ENCODE assay signal across 9 mouse cellular contexts in the genomic region with DNA sequence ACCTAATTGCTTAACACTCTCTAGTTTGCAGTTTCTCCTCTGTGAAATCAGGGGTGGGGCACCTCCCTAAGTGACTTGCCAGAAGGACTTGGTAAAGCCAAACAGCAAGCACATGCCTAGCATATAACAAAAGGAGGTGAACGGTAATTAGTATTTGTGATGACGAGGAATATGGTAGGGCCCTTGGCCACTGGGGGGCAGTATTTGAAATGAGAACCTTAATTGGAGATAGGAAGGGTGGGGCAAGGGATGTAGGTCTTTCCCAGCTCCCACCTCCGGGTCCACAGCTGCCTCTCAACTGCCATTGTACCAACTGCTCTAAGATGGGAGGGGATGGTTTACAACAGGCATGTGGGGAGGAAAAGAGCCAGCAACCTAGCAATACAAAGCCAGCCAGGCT. TPM values are rescaled to one million over a fixed set of nuclear protein-coding genes. Genes with fewer than 3 reads are reported as not detected.
DNase-seq lines count a peak whose midpoint lies in the region; ATAC-seq and TF ChIP-seq lines count a peak whose summit lies in the region.
"Had no signal": no experiment of that assay in that cellular context is flagged by ENCODE, and none has a peak within 500 bp of the region (broad histone marks: within the 10 kb centered on the region; RNA-seq: fewer than 3 reads in every experiment).

No protein-coding gene starts in this region.

- TF ChIP-seq EP300 in CH12.LX (IDR thresholded peaks at IDR 0.05; ENCODE audit: low read length): no peak

- no peak for ATAC-seq in kidney, postnatal 0 days (replicated peaks; ENCODE audit: low FRiP score, low read depth)
- no peak for ATAC-seq in lung, embryonic 14.5 days (ENCODE audit: insufficient read depth)

- no peak for TF ChIP-seq POLR2A in CH12.LX (IDR thresholded peaks at IDR 0.05; ENCODE audit: low read depth, low read length)

- no peak overlapping the region for H3K4me2 ChIP-seq in CH12.LX (ENCODE audit: insufficient read depth, low read depth, poor library complexity, severe bottlenecking)
- H3K4me2 ChIP-seq in kidney, postnatal 0 days (ENCODE audit: low read length): no peak overlapping the region
- H3K4me2 ChIP-seq in lung, embryonic 14.5 days: no peak overlapping the region

- H3K4me3 ChIP-seq in CH12.LX (replicated peaks in 1 of 3; ENCODE audit: low read depth in 2 of 3, low read length in 2 of 3, poor library complexity in 1 of 3): no peak overlapping the region
- no peak overlapping the region for H3K4me3 ChIP-seq in kidney, postnatal 0 days (replicated peaks; ENCODE audit: low read depth, low read length)
- H3K4me3 ChIP-seq in lung, embryonic 14.5 days (ENCODE audit: low read depth, low read length): no peak overlapping the region

- WGBS in kidney, postnatal 0 days: 18% methylated on average over 3 of the region's 3 CpGs
- 25% methylated on average over 3 of the region's 3 CpGs for WGBS in lung, embryonic 14.5 days

- no peak overlapping the region for H3K27ac ChIP-seq in CH12.LX (ENCODE audit: insufficient read depth, low read depth)
- H3K27ac ChIP-seq in kidney, postnatal 0 days: no peak overlapping the region
- no peak overlapping the region for H3K27ac ChIP-seq in lung, embryonic 14.5 days (ENCODE audit: low read depth)

- dilution Hi-C loops in CH12.LX (cut with MboI; ENCODE audit: extremely low pct_ligation_motif_present, extremely low pct_unique_long_range_greater_than_20kb, low sequenced_read_pairs): no loop called here

- TF ChIP-seq CTCF in CH12.LX (conservative IDR thresholded peaks at IDR 0.05 in 1 of 2, IDR thresholded peaks at IDR 0.05 in 1 of 2; ENCODE audit: low read depth in 2 of 2, low read length in 2 of 2): peak; percentile 71 to 93
- peak; percentile 72 for TF ChIP-seq CTCF in kidney, postnatal 0 days (IDR thresholded peaks at IDR 0.05; ENCODE audit: low read depth)
- TF ChIP-seq CTCF in lung, embryonic 14.5 days (IDR thresholded peaks at IDR 0.05; ENCODE audit: low read depth): peak; percentile 59

- H3K4me1 ChIP-seq in CH12.LX (ENCODE audit: control insufficient read depth in 1 of 2, insufficient read depth in 2 of 2): peaks cover 0 to 2% of the 10 kb centered on the region in 2 experiments; a peak in 1 of 4 replicates
- H3K4me1 ChIP-seq in kidney, postnatal 0 days (replicated peaks; ENCODE audit: insufficient read depth, low read length): no peaks in the 10 kb centered on the region
- no peaks in the 10 kb centered on the region for H3K4me1 ChIP-seq in lung, embryonic 14.5 days (ENCODE audit: insufficient read depth)

- no peaks in the 10 kb centered on the region for H3K9me3 ChIP-seq in CH12.LX (replicated peaks; ENCODE audit: low read length)
- H3K9me3 ChIP-seq in kidney, postnatal 0 days (replicated peaks; ENCODE audit: low read length): no peaks in the 10 kb centered on the region
- H3K9me3 ChIP-seq in lung, embryonic 14.5 days (ENCODE audit: low read depth, low read length): no peaks in the 10 kb centered on the region

- in situ Hi-C loops in CH12.LX (cut with MboI; ENCODE audit: low pct_ligation_motif_present, low pct_unique_long_range_greater_than_20kb, low sequenced_read_pairs): loop anchor here (25.0 kb wide), 1 partner anchor 423 kb away; no protein-coding TSS in a partner anchor

- peak; percentile 65 for TF ChIP-seq RAD21 in CH12.LX (IDR thresholded peaks at IDR 0.05; ENCODE audit: low read depth, low read length)

- no peaks in the 10 kb centered on the region for H3K36me3 ChIP-seq in CH12.LX (replicated peaks in 1 of 2; ENCODE audit: control insufficient read depth in 1 of 2, insufficient read depth in 1 of 2, low read length in 1 of 2)
- H3K36me3 ChIP-seq in kidney, postnatal 0 days (ENCODE audit: insufficient read depth, low read length): no peaks in the 10 kb centered on the region
- H3K36me3 ChIP-seq in lung, embryonic 14.5 days (ENCODE audit: insufficient read depth): no peaks in the 10 kb centered on the region

- peak; percentile 25 for DNase-seq in gastrocnemius, adult 18-20 months (ENCODE audit: low spot score)
- no peak for DNase-seq in gastrocnemius, postnatal 36 days
- peak; percentile 69 for DNase-seq in CH12.LX (ENCODE audit: extremely low read depth)
- peak; percentile 38 for DNase-seq in c-Kit-positive CD71-positive TER-119-positive erythroid progenitor cells, embryonic 14.5 days (ENCODE audit: low spot score)
- peak; percentile 22 for DNase-seq in gastrocnemius, postnatal 14 days
- DNase-seq in kidney, postnatal 0 days (ENCODE audit: low spot score): peak; percentile 50
- peak; percentile 66 for DNase-seq in lung, embryonic 14.5 days
- DNase-seq in spleen, postnatal 4 days (ENCODE audit: low spot score in 2 of 2): peak; percentile 26 to 68

- peaks cover 70% of the 10 kb centered on the region for H3K27me3 ChIP-seq in CH12.LX (replicated peaks)
- no peaks in the 10 kb centered on the region for H3K27me3 ChIP-seq in kidney, postnatal 0 days (ENCODE audit: insufficient read depth, low read length)
- no peaks in the 10 kb centered on the region for H3K27me3 ChIP-seq in lung, embryonic 14.5 days (ENCODE audit: insufficient read depth, low read length)

- H3K79me2 ChIP-seq in CH12.LX (replicated peaks; ENCODE audit: control insufficient read depth, extremely low read depth, insufficient read depth, poor library complexity, severe bottlenecking): no peaks in the 10 kb centered on the region

- intact Hi-C loops in gastrocnemius, postnatal 36 days (cut with DNase I): loop anchor here (2.0 kb wide), 1 partner anchor 71 kb away; no protein-coding TSS in a partner anchor
- intact Hi-C loops in gastrocnemius, postnatal 14 days (cut with DNase I; ENCODE audit: low total_unique reads): no loop called here

- H3K9ac ChIP-seq in CH12.LX (ENCODE audit: insufficient read depth, low read depth): no peak overlapping the region
- no peak overlapping the region for H3K9ac ChIP-seq in kidney, postnatal 0 days (ENCODE audit: low read depth, low read length)
- no peak overlapping the region for H3K9ac ChIP-seq in lung, embryonic 14.5 days

TF ChIP-seq in CH12.LX, 34 proteins besides CTCF, POLR2A, EP300 and RAD21 (continues in another document):
- TF ChIP-seq MYC (IDR thresholded peaks at IDR 0.05; ENCODE audit: low read depth, low read length) (0 out of 2 replicates have a peak, but pooled peaks have one; percentile 22), GABPA (IDR thresholded peaks at IDR 0.05; ENCODE audit: insufficient replicate concordance, low read depth, low read length) (no peak), UBTF (IDR thresholded peaks at IDR 0.05; ENCODE audit: low read depth, low read length) (no peak), ZNF384 (IDR thresholded peaks at IDR 0.05; ENCODE audit: low read depth, low read length) (no peak), SMC3 (IDR thresholded peaks at IDR 0.05; ENCODE audit: low read depth, low read length) (peak; percentile 89), RCOR1 (conservative IDR thresholded peaks at IDR 0.05; ENCODE audit: low read depth, low read length) (no peak), CHD1 (IDR thresholded peaks at IDR 0.05; ENCODE audit: low read depth, low read length) (no peak), PAX5 (IDR thresholded peaks at IDR 0.05; ENCODE audit: low read length) (no peak), CHD2 (IDR thresholded peaks at IDR 0.05; ENCODE audit: low read length) (no peak), USF1 (IDR thresholded peaks at IDR 0.05; ENCODE audit: low read depth, low read length) (no peak), ZMIZ1 (IDR thresholded peaks at IDR 0.05; ENCODE audit: low read depth, low read length) (no peak), KAT2A (IDR thresholded peaks at IDR 0.05; ENCODE audit: insufficient replicate concordance, low read length) (no peak), USF2 (conservative IDR thresholded peaks at IDR 0.05; ENCODE audit: low read depth, low read length) (no peak), TCF12 (IDR thresholded peaks at IDR 0.05; ENCODE audit: low read depth, low read length) (no peak), HCFC1 (IDR thresholded peaks at IDR 0.05; ENCODE audit: low read depth, low read length) (no peak), NELFE (IDR thresholded peaks at IDR 0.05; ENCODE audit: low read depth, low read length) (no peak), MEF2A (IDR thresholded peaks at IDR 0.05; ENCODE audit: borderline replicate concordance, low read depth, low read length) (no peak), SIN3A (IDR thresholded peaks at IDR 0.05; ENCODE audit: low read length) (0 out of 2 replicates have a peak, but pooled peaks have one; percentile 40), MAZ (IDR thresholded peaks at IDR 0.05; ENCODE audit: low read depth, low read length) (peak; percentile 80), JUN (IDR thresholded peaks at IDR 0.05; ENCODE audit: insufficient read depth, low read depth, low read length) (no peak), MAFK (IDR thresholded peaks at IDR 0.05; ENCODE audit: insufficient replicate concordance, low read length) (no peak), MXI1 (IDR thresholded peaks at IDR 0.05; ENCODE audit: low read depth, low read length) (no peak), BHLHE40 (IDR thresholded peaks at IDR 0.05; ENCODE audit: low read depth, low read length) (0 out of 2 replicates have a peak, but pooled peaks have one; percentile 7), ZC3H11A (IDR thresholded peaks at IDR 0.05; ENCODE audit: low read depth, low read length) (peak; percentile 25; the same call in 1 of the 2 replicates), ETS1 (conservative IDR thresholded peaks at IDR 0.05; ENCODE audit: low read depth, low read length) (no peak), JUND (conservative IDR thresholded peaks at IDR 0.05; ENCODE audit: low read depth, low read length) (no peak), MAX (IDR thresholded peaks at IDR 0.05; ENCODE audit: low read length) (no peak), ZKSCAN1 (IDR thresholded peaks at IDR 0.05; ENCODE audit: borderline replicate concordance, low read depth, low read length) (no peak)

RNA-seq across cellular contexts. Expression of a gene that starts 2.5 kb away (rescaled TPM):
- under 1 TPM in 1 of 2 experiments, not detected in 1; 0.09 TPM for total RNA-seq in gastrocnemius, adult 18-20 months (2021)
- total RNA-seq in gastrocnemius, postnatal 36 days (2021): under 1 TPM in 1 of 2 experiments, not detected in 1; 0.13 TPM
- total RNA-seq in CH12.LX (2012; rRNA removed) (not detected in 2 replicates), CH12.LX (2014; rRNA removed) (not detected in 2 replicates)
- not detected in 2 replicates for polyA plus RNA-seq in CH12.LX (2012; ENCODE audit: insufficient read length, low read depth)
- under 1 TPM in 1 of 2 experiments, not detected in 1; 0.10 TPM for total RNA-seq in gastrocnemius, postnatal 14 days (2021)
- polyA plus RNA-seq in kidney, postnatal 0 days (2015; fragmentation: Nextera tagmentation; extraction: Ambion mirVana): 0.09 and 0.12 TPM in 2 replicates
- polyA plus RNA-seq in lung, embryonic 14.5 days (2014; fragmentation: Nextera tagmentation; extraction: Ambion mirVana): 0.29 and 0.55 TPM in 2 replicates

RNA-seq across cellular contexts. Expression of a gene that starts 42.2 kb away (rescaled TPM):
- not detected for total RNA-seq in gastrocnemius, adult 18-20 months (2021)
- total RNA-seq in gastrocnemius, postnatal 36 days (2021): not detected
- total RNA-seq in CH12.LX (2012; rRNA removed) (not detected in 2 replicates), CH12.LX (2014; rRNA removed) (not detected in 2 replicates)
- not detected in 2 replicates for polyA plus RNA-seq in CH12.LX (2012; ENCODE audit: insufficient read length, low read depth)
- not detected for total RNA-seq in gastrocnemius, postnatal 14 days (2021)
- polyA plus RNA-seq in kidney, postnatal 0 days (2015; fragmentation: Nextera tagmentation; extraction: Ambion mirVana): 0.69 and 1.1 TPM in 2 replicates
- polyA plus RNA-seq in lung, embryonic 14.5 days (2014; fragmentation: Nextera tagmentation; extraction: Ambion mirVana): not detected in 2 replicates
- total RNA-seq: left cerebral cortex, postnatal 36 days had no signal

Comparison
In these comparisons a context has a peak if more than half of its experiments do, and no peak if none do; other contexts are left out.
1. DNase-seq: peak in gastrocnemius, adult 18-20 months (single experiment), CH12.LX (single experiment), c-Kit-positive CD71-positive TER-119-positive erythroid progenitor cells, embryonic 14.5 days (single experiment), gastrocnemius, postnatal 14 days (single experiment), kidney, postnatal 0 days (single experiment), lung, embryonic 14.5 days (single experiment) and spleen, postnatal 4 days (2 of 2); none in gastrocnemius, postnatal 36 days (0 of 2).
2. Peak in every context shown above with its lines, with median percentiles within 50 percentile points of each other: CTCF ChIP-seq.